Mouse (Mus musculus): Measurements from ENCODE around the gene Ccdc28b. TPM values are rescaled to one million over a fixed set of nuclear protein-coding genes. Genes with fewer than 3 reads are reported as not detected.

Gene Ccdc28b
- polyA plus RNA-seq, 1 experiment: 20.8 TPM

DNA sequence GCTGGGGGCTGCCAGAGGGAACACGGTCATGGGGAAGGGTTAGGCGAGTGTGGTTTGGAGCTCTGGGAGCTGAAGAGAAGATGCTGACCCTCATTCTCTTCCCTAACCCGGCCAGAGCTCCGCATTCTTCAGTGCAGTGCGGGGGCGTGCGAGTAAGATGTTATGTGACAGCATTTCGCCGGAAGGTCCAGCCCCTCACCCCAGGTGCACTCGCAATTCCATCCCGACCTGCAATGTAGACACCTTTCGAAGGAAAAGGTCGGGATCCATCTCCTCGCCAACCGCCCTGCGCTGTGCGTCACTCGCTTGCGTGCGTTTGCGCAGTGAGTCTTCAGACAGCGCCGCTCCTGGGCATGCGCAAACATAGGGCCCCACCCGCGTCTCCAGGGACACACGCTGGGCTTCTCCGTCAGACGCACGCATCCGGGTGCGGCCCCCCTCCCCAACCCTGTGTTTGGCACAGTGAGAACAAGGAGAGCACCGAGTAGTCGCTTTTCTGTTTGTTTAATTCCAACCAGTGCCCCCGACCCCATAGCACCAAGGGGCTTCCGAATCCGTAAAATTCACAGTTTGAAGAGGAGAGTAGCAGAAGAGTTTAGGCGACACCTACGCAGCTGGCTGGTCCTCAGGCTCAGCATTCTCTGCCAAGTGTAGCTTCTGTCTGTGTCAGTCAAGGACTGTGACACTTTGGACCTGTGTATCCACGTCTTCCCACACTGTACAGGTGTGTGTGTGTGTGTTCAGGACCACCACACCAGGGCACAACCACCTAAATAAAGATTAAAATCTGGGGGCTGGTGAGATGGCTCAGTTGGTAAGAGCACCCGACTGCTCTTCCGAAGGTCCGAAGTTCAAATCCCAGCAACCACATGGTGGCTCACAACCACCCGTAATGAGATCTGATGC lies 4.7 kb downstream of the Ccdc28b start, which contains the start of gene Iqcc:
TSS of gene Iqcc (minus strand) at position 314 of the 906 bp plus-strand sequence.
- TF ChIP-seq POLR2A (IDR thresholded peaks at IDR 0.05; ENCODE audit: low read depth, low read length) (peak; percentile 99), CTCF (conservative IDR thresholded peaks at IDR 0.05; ENCODE audit: insufficient read depth, insufficient read length, low read depth, low read length) (no peak)
- Histone ChIP-seq H3K4me1 (ENCODE audit: control insufficient read depth, insufficient read depth, low read length) (peaks cover 14% of the 10 kb centered on the region), H3K4me3 (ENCODE audit: insufficient read depth, low read depth, low read length) (peak within 1 kb of the TSS; percentile 82), H3K36me3 (ENCODE audit: control insufficient read depth, insufficient read depth, low read length) (no peaks in the 10 kb centered on the region), H3K27me3 (replicated peaks; ENCODE audit: control insufficient read depth, insufficient read depth, low read length) (no peaks in the 10 kb centered on the region), H3K27ac (ENCODE audit: insufficient read depth, low read depth, low read length) (peak within 1 kb of the TSS; percentile 78)
- WGBS: 4% methylated on average over 44 of the region's 44 CpGs
- DNase-seq: peak; percentile 98

DNA sequence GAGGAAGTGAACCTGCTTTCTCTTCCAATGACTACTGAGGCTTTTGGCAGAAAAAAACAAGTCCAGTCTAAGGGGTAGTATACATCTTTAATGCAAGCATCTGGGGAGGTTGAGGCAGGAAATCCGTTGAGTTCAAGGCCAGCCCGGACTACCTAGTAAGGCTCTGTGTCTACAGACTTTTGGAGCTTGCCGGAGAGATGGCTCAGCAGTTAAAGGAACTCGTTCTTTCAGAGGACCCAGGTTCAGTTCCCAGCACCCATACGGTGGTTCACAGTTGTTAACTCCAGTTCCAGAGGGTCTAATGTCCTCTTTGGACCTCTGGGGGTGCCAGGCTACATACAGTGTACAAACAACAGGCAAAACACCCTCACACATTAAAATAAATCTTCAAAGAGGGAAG lies 5.7 kb downstream of the Ccdc28b start:
- no peak overlapping the region for H3K27ac ChIP-seq (ENCODE audit: insufficient read depth, low read depth, low read length)
- peak overlapping the region; percentile 82 for H3K4me3 ChIP-seq (ENCODE audit: insufficient read depth, low read depth, low read length)
- peaks cover 13% of the 10 kb centered on the region for H3K4me1 ChIP-seq (ENCODE audit: control insufficient read depth, insufficient read depth, low read length)
- TF ChIP-seq POLR2A (IDR thresholded peaks at IDR 0.05; ENCODE audit: low read depth, low read length): no peak
- TF ChIP-seq CTCF (conservative IDR thresholded peaks at IDR 0.05; ENCODE audit: insufficient read depth, insufficient read length, low read depth, low read length): no peak
- 95% methylated on average over 5 of the region's 5 CpGs for WGBS
- DNase-seq: no peak
- H3K27me3 ChIP-seq (replicated peaks; ENCODE audit: control insufficient read depth, insufficient read depth, low read length): no peaks in the 10 kb centered on the region
- H3K36me3 ChIP-seq (ENCODE audit: control insufficient read depth, insufficient read depth, low read length): no peaks in the 10 kb centered on the region

GRCm38 (mm10) chr4:129617121-129617641 lies 6.6 kb downstream of the Ccdc28b start:
- DNase-seq: no peak

GRCm38 (mm10) chr4:129616631-129617030 lies 7.1 kb downstream of the Ccdc28b start:
- Histone ChIP-seq H3K36me3 (ENCODE audit: control insufficient read depth, insufficient read depth, low read length) (no peaks in the 10 kb centered on the region), H3K4me3 (ENCODE audit: insufficient read depth, low read depth, low read length) (no peak overlapping the region), H3K27ac (ENCODE audit: insufficient read depth, low read depth, low read length) (no peak overlapping the region), H3K4me1 (ENCODE audit: control insufficient read depth, insufficient read depth, low read length) (peaks cover 8% of the 10 kb centered on the region; the same call in 1 of the 2 replicates), H3K27me3 (replicated peaks; ENCODE audit: control insufficient read depth, insufficient read depth, low read length) (no peaks in the 10 kb centered on the region)
- DNase-seq: no peak
- TF ChIP-seq CTCF (conservative IDR thresholded peaks at IDR 0.05; ENCODE audit: insufficient read depth, insufficient read length, low read depth, low read length) (no peak), POLR2A (IDR thresholded peaks at IDR 0.05; ENCODE audit: low read depth, low read length) (no peak)
- WGBS: 86% methylated on average over 3 of the region's 3 CpGs

More at GRCm38 (mm10) chr4:129617121-129617641, 6.6 kb downstream of the Ccdc28b start:
- no peaks in the 10 kb centered on the region for H3K36me3 ChIP-seq (ENCODE audit: control insufficient read depth, insufficient read depth, low read length)
- no peaks in the 10 kb centered on the region for H3K27me3 ChIP-seq (replicated peaks; ENCODE audit: control insufficient read depth, insufficient read depth, low read length)
- H3K4me1 ChIP-seq (ENCODE audit: control insufficient read depth, insufficient read depth, low read length): peaks cover 8% of the 10 kb centered on the region
- H3K4me3 ChIP-seq (ENCODE audit: insufficient read depth, low read depth, low read length): no peak overlapping the region
- no peak overlapping the region for H3K27ac ChIP-seq (ENCODE audit: insufficient read depth, low read depth, low read length)
- TF ChIP-seq CTCF (conservative IDR thresholded peaks at IDR 0.05; ENCODE audit: insufficient read depth, insufficient read length, low read depth, low read length): no peak
- TF ChIP-seq POLR2A (IDR thresholded peaks at IDR 0.05; ENCODE audit: low read depth, low read length): no peak
- 80% methylated on average over 7 of the region's 7 CpGs for WGBS

- H3K4me3 ChIP-seq (ENCODE audit: insufficient read depth, low read depth, low read length): no peak overlapping the region
- no peak overlapping the region for H3K27ac ChIP-seq (ENCODE audit: insufficient read depth, low read depth, low read length)
- peaks cover 8% of the 10 kb centered on the region; the same call in 1 of the 2 replicates for H3K4me1 ChIP-seq (ENCODE audit: control insufficient read depth, insufficient read depth, low read length)
- TF ChIP-seq CTCF (conservative IDR thresholded peaks at IDR 0.05; ENCODE audit: insufficient read depth, insufficient read length, low read depth, low read length): no peak
- TF ChIP-seq POLR2A (IDR thresholded peaks at IDR 0.05; ENCODE audit: low read depth, low read length): no peak
- no peak for DNase-seq
- H3K36me3 ChIP-seq (ENCODE audit: control insufficient read depth, insufficient read depth, low read length): no peaks in the 10 kb centered on the region
- 91% methylated on average over 9 of the region's 9 CpGs for WGBS
- H3K27me3 ChIP-seq (replicated peaks; ENCODE audit: control insufficient read depth, insufficient read depth, low read length): no peaks in the 10 kb centered on the region
Observed at GRCm38 (mm10) chr4:129615801-129616290, 7.9 kb downstream of the Ccdc28b start.

- no peak within 1 kb of the TSS for H3K4me3 ChIP-seq (ENCODE audit: insufficient read depth, low read depth, low read length)
- H3K36me3 ChIP-seq (ENCODE audit: control insufficient read depth, insufficient read depth, low read length): no peaks in the 10 kb centered on the region
- H3K27me3 ChIP-seq (replicated peaks; ENCODE audit: control insufficient read depth, insufficient read depth, low read length): no peaks in the 10 kb centered on the region
- H3K4me1 ChIP-seq (ENCODE audit: control insufficient read depth, insufficient read depth, low read length): 0 out of 2 replicates have a peak, but pooled peaks cover 5% of the 10 kb centered on the region
- DNase-seq: no peak
- H3K27ac ChIP-seq (ENCODE audit: insufficient read depth, low read depth, low read length): no peak within 1 kb of the TSS
- TF ChIP-seq POLR2A (IDR thresholded peaks at IDR 0.05; ENCODE audit: low read depth, low read length) (no peak), CTCF (conservative IDR thresholded peaks at IDR 0.05; ENCODE audit: insufficient read depth, insufficient read length, low read depth, low read length) (no peak)
- whole genome bisulfite sequencing: 82% methylated on average over 6 of the region's 6 CpGs
Observed at GRCm38 (mm10) chr4:129614093-129614492, 9.7 kb downstream of the Ccdc28b start, which contains the start of gene Dcdc2b. TSS of gene Dcdc2b (minus strand) at chr4:129614257.

DNA sequence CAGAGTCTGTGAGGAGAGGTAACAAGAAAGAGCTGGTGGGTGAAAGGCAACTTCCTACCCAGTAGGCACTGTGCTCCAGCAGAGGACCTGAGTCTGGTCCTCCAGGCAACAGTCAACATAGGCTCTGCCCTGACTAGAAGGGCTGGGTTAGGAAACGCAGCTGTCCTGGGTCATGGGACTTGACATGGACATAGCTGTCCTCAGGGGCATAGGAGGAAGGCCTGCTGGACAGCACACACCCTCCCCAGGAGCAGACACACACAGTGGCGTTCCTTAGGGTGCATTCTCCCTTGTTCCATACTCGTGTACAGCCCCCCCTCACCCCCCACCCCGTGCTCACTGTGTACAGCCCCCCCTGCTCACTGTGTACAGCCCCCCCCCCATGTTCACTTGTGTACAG lies 13.3 kb downstream of the Ccdc28b start:
- H3K4me1 ChIP-seq (ENCODE audit: control insufficient read depth, insufficient read depth, low read length): no peaks in the 10 kb centered on the region
- WGBS: 63% methylated on average over 4 of the region's 4 CpGs
- DNase-seq: no peak
- no peak overlapping the region for H3K27ac ChIP-seq (ENCODE audit: insufficient read depth, low read depth, low read length)
- no peaks in the 10 kb centered on the region for H3K27me3 ChIP-seq (replicated peaks; ENCODE audit: control insufficient read depth, insufficient read depth, low read length)
- TF ChIP-seq CTCF (conservative IDR thresholded peaks at IDR 0.05; ENCODE audit: insufficient read depth, insufficient read length, low read depth, low read length) (no peak), POLR2A (IDR thresholded peaks at IDR 0.05; ENCODE audit: low read depth, low read length) (no peak)
- no peaks in the 10 kb centered on the region for H3K36me3 ChIP-seq (ENCODE audit: control insufficient read depth, insufficient read depth, low read length)
- no peak overlapping the region for H3K4me3 ChIP-seq (ENCODE audit: insufficient read depth, low read depth, low read length)
